Mouse (Mus musculus) liver, embryonic 14.5 days (tissue): ENCODE results near the gene Cckbr.

ENCODE experiments used
- CTCF ChIP-seq: IDR thresholded peaks from 2 replicates; pipeline ENCODE4 v1.5.1; 2016; ENCODE audit warnings: antibody characterized with exemption, low read depth, control low read depth
- EP300 ChIP-seq: IDR thresholded peaks from 2 replicates; pipeline ENCODE4 v1.6.1; 2016; ENCODE audit warnings: antibody characterized with exemption, low read depth

DNA sequence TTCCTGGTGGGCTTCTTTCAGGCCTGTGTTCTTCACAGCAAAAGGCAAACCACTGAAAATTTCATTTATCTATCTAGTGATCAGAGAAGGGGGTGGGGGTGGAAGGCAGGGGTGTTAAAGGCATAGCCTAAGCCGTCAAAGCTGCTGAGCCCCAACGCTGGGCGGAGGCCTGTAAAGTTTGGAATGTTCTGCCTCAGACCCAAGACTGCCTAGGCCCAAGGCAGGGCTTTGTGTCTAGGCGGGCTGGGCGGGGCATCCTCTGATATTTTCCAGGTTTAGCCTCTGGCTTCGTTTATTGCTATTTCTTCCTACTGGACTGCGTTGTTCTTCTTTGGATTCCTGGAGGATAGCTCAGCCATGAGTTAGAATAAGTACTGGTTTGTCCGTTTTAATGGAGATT lies 56.9 kb downstream of the Cckbr start:
- TF ChIP-seq CTCF: no peak
- no peak for TF ChIP-seq EP300
